Mouse (Mus musculus): ENCODE results near the gene Kifc3.
"Not testable (repeated sequence)": the region's sequence is repeated elsewhere in the genome, so short reads cannot be mapped to it uniquely, and the experiment has no call there.

The Kifc3 gene

DNA sequence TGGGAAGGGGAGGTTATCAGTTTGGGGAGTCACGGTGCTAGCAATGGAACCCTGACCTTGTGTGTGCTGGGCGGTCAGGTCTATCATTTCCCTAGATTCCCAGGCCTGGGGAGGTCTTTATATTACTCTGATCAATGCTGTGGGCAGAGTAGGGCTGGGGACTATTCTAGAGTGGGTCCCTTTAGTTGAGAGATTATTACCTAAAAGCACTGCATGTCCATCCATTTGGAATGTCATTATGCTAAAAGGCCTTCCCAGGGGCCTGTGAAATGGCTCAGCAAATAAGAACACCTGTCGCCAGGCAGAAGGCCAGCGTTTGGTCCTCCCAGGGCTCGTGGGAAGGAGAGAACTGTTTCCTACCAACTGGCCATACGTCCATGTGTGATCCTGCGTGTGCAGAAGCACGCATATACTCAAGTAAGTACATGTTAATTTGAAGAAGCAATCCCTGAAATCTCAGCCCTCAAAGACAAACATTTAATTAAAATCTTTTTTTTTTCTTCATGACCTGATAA is 499 bp downstream of the Kifc3 start:
- DNase-seq (ENCODE audit: low spot score), result no peak

DNA sequence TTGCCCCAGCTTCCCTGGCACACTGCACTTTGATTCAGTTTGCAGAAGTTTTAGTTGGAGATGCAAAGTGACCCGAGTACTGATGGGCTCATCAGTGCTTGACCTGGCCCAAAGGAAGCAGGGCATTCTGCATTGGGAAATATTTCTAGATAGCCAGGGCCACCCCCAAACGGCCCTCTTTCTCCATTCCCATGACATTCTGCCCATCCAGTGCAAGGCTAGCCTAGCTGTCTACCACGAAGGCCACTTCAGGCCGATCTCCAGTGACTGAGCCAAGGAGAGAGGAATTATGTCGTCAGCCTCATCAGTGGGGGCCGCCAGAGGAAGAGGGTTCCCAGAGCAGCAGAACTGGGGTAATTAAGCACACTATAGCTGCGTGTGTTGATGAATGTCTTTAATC is 1.1 kb downstream of the Kifc3 start:
- DNase-seq (ENCODE audit: low spot score), result no peak

DNA sequence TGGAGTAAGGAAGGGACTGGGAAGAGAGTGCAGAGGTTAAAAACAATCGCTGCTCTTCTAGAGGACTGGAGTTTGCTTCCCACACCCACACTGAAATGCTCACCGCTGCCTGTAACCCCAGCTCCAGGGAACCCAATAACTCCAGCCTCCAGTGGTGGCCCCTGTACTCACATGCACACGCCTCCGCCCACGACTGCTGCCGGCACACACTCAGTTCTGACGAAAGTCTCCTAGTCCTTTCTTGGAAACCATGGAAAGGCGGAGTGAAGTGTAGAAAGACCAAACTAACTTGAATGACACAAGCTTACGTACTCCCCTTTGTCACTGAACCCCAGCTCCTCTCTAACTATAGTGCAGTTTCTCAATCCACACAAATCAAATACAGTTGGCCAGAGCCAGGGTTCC is 2.6 kb downstream of the Kifc3 start:
- DNase-seq (ENCODE audit: low spot score), result no peak

DNA sequence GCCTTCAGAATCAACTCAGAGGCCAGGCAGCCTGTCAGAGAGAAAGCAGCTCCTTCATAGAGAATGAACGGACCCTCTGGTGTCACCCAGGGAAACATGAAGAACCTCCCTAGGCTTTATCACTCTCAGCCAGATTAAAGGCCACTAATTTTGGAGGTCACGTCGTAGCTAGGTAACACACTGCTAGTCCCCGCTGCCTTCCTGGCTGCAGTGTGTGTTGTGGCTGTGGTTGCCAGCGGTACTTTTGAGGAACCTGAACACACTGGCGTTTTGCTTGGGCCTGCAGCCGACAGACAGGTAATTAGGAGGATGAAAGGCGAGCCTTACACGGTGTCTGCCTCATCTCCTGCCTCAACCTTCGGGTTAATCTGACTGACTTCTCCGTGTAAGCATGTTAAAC is 6.9 kb downstream of the Kifc3 start:
- no peak for DNase-seq (ENCODE audit: low spot score)

DNA sequence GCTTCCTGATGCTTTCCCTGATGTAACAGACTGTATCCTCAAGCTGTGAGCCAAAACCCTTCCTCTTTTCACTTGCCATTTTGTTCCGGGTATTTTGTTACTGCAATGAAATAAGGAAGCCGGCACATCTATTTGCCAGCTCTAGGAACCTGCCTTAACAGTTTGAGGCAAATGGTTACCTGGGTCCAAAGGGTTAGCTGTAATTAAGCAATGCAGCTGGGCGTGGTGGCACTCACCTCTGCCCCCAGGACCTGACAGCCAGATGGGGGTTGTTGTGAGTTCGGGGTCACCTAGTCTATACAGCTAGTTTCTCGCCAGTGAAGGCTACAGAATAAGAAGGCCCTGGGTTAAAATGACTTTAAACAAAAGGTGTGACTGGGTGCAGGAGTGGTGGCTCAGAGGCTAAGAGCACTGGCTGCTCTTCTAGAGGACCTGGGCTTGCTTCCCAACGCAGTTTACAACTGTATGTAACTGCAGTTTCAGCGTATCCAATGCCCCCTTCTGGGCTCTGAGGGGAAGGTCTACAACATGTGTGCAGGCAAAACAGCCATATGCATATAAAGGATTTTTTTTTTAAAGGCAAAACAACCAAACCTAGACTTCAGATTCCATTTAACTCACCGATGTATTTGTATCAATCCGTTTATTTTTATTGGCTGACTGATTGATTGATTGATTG is 11.0 kb downstream of the Kifc3 start:
- no peak for DNase-seq (ENCODE audit: low spot score)

DNA sequence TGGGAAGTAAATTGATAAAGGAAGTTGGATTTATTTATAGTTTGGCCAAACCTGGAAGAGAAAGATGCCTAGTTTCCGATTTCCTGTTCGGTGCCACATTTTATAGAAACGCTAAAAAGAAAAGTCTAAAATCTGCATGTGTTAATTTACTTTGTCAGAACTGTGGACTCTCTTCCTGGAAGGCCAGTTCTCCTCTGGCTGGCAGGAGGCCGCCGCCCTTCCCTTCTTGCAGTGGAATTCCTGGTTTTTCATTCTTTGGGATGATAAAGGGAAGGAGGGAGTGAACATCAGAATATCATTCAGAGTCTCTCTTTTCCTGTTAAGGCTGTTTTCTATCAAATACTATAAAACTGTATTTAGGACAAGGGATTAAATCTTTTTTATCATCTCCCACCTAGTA is 15.0 kb downstream of the Kifc3 start:
- no peak for DNase-seq (ENCODE audit: low spot score)

DNA sequence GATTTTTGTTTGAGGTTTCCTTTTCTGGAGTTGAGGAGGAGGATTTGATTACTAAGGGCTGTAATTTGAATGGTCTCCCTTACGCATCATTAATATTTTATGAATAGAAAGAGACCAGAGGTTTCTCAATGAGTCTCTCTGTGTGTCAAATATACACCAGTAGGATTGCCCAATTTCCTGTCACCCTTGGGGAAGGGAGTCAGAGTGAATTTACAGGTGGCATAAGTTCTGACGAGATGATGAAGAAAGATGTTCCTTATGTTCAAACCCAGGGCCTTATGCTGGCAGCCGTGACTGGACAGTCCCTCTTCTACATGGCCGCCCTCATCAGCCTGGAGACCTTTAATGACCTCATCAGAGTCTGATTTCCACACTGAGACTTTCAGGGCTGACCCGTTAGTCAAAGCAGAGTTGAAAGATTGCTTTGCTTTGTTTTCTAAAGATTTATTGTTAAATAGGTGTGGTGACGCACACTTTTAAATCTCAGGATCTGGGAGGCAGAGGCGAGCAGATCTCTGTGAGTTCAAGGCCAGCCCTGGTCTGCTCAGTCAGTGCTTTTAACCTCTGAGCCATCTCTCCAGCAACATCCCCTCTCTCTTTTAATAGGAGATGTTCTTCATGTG is 16.6 kb downstream of the Kifc3 start:
- no peak for DNase-seq (ENCODE audit: low spot score)

DNA sequence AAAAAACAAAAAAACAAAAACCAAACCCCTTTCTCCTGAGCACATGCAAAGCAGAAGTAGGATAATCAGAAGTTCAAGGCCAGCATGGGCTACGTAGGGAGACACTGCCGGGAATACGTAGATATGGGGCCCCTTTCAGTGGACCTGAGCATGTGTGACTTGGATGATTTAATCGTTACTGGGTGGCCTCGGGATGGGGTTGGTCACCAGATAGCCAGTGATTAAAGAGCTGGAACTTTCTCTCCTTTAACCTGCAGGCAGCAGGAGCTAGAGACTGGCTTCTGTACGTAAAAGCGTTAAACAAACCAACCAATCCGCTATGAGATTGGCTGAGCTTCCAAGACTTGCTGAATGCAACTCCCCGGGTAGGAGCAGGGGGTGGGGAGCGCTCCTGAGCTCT is 17.5 kb downstream of the Kifc3 start:
- no peak for DNase-seq (ENCODE audit: low spot score)

DNA sequence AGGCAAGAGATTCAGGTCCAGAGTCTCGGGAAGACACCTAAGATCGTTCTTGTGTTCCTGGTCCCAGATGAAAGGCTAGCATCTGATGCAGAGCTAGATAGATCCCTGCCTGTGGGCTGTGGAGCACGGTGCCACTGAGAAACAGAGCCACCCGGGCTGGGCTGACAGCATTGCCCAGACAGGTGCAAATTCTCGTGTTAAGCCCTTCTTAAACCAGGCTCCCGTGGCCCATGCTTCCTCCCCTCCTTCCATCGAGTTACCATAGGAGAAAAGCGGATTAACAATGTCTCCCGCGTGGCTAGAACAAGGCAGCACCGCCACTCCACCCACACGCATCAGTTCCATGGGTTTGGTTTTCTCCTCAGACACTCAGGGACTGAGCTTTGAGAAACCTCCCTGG is 18.4 kb downstream of the Kifc3 start:
- DNase-seq (ENCODE audit: low spot score), result no peak

DNA sequence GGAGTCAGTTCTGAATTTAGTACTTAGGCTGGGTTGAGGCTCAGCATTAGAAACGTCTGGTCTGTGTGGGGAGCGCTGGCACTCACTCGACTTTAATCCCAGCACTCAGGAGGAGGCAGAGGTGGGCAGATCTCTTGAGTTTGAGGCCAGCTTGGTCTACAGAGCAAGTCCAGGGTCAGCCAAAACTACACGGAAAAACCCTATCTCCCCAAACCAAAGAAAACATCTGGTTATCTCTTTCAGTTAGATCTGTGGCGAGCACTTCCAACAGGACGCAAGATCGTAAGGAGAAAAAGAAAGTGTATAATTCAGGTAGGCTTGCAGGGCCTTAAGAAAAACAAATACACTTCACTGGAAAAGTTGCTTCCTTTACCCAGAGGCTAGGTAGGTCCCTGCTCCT is 20.8 kb downstream of the Kifc3 start:
- DNase-seq (ENCODE audit: low spot score), result no peak

DNA sequence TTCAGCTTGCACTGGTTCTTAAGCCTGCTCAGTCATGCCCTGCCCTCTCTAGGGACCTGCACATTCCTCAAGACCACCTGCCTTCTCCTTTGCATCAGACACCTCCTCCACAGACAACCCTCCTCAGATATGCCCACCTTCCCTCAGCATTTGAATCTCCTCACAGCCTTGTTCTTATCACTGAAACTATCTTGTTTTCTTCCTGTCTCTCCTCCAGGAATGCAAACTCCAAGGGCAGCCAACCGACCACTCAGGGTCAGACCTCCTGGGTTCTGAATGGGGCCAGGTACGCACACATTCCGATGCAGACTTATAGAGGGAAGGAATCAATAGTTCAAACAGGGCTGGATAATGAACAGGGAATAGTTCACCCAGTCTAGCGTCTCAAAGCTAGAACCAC is 24.4 kb downstream of the Kifc3 start:
- DNase-seq (ENCODE audit: low spot score), result no peak

DNA sequence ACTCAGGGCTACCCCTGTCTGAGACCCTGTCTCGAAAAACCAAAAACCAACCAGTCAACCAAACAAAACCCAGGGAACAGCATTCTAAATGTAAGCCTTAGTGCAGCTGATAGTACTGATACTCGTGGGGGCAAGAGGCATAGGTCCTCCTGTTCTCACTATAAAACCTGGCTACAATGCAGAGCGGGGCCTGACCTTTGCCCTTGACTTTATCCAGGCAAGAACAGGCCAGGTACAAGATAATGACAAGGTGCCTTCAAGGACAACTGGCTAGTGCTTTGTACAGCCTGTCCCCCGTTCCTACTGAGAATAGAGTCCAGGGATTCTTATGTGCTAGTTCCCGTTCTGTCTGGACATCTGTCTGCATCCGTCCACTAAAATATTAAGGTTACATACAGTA is 25.6 kb downstream of the Kifc3 start:
- DNase-seq (ENCODE audit: low spot score), result no peak

DNA sequence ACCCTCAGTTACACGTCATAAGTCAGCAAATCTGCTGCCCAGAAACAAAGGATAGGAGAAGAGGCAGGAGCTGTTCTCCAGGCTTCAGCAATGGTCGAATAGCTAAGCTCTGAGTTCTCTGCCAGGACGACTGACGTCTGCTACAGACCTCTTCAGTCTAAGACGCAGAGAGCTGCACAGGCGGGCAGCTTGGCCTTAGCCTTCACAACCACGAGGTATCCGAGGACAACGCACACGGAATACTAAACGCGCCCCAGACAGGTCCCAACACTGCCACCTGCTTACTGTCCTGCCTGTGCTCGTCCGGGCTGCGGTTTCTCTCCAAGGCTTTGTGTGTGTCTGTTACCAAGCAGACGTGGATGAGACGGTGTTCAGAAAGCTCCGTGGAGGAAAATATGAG is 26.8 kb downstream of the Kifc3 start:
- DNase-seq (ENCODE audit: low spot score), result peak; percentile 19

DNA sequence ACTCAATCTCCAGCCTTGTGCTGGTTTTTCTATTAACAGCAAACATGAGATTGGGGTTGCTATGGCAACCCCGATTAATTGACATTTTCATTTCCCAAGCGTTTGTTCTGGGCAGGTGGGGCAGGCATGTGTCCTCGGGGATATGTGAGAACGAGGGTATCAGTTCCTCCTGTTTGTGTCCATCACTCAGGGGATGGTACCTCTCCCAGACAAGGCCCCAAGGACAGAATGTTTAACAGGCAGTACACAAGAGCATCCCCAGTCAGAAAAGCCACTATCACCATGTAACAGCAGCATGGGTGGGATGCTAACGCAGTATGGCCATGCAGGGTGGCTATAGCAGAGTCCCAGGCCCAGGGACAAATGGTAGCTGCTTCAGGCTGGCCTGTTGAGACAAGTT is 27.3 kb downstream of the Kifc3 start:
- no peak for DNase-seq (ENCODE audit: low spot score)

DNA sequence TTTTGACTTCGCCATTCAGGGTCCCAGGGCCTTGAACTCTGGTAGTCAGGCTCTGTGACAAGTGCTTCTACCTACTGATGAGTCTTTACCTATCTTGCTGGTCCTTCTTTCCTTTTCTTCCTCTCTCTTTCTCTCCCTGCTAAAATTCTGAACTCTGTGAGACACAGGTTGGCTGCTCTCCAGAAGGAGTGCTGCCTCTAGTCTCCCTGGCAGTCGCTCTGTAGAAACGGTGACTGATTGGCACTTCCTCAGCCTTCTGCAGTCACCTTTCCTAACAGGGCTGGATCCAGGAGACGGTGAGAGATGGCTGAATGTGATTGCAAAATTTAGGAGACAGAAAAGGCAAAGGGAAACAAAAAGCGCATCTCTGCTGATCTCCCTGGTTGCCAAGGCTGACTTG is 30.2 kb downstream of the Kifc3 start:
- DNase-seq (ENCODE audit: low spot score), result no peak

DNA sequence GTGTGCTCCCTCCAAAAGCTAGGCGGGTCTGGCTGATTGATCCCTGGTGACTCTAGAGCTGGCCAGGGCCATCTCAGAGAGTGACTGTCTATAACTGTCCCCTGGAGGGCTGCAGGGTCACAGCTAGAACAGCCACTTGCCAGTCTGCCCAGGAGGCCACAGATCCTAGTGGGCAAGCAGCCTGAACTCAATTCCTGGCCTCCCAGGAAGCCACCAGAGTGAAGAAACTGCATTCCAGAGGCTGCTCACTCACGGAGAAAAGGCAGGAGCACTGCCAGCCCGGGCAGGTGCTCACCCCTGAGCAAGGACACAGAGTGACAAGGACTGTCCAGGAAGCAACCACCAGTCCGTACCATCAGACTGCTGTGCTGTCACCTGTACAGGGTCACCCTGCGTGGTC is 34.9 kb downstream of the Kifc3 start:
- DNase-seq (ENCODE audit: low spot score), result no peak

DNA sequence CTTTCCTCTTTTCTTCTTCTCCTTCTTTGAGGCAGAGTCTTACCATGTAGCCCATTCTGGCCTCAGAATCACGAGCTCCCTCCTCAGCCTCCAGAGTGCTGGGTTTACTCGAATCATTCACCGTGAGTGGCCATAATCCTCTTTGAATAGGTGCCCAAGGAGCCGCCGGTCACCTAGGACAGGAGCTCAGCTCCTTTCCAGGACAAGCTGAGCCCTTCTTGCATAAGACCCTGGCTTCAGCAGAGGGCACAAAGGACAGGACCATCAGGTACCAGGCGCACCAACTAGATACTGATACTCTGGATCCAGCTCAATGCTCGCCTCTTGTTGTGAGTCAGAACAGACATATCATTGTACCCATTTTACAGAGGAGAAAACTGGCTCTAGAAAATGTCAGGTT is 36.2 kb downstream of the Kifc3 start:
- no peak for DNase-seq (ENCODE audit: low spot score)

DNA sequence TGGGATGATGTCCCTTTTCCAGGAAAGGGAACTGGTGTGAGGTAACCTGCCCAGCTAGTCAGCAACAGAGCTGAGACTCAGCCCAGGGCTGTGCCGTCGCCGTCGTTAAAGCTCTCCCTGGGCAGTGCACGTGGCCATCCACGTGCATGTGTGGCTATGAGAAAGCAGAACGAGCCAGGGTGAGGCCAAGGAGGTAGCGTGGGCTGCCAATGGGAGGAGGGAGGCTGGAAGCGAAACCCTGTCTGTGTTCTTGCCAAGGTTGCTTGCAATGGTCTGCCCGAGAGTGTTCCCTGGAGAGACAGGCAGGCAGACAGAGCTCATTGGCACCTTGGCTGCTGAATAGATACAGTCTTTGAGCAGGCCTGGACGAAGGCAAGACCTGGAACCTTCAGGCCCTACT is 36.7 kb downstream of the Kifc3 start:
- no peak for DNase-seq (ENCODE audit: low spot score)

DNA sequence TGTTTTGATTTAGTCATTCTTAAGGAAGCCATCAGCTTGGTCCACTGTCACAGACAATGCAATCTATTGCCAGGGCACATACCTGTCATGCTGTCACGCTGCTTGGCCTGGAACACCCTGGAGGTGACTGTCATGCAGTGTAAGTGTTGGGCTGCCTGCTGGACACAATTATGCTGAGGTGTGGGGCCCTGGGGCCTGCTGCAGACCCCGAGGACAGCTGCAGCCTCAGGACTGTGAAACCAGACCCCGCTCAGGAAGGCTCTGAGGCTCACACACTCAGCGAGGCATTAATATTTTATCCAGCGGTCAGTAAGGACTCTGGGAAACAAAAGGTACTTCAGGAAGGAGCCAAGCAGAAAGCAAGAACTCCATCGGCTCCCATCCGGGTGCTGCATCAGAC is 38.1 kb downstream of the Kifc3 start:
- no peak for DNase-seq (ENCODE audit: low spot score)

DNA sequence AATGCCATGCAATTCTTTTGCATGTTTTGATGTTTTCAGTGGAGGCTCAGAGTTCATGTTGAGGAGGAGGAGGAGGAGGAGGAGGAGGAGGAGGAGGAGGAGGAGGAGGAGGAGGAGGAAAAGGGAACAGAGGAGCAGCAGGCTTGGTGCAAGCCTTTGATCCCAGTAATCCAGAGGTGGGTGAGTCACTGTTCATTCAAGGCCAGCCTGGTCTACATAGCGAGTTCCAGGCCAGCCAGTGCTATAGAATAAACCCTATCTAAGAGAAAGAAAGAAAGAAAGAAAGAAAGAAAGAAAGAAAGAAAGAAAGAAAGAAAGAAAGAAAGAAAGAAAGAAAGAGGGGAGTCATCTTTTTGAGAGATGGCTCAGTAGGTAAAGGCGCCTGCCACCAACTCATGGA is 38.6 kb downstream of the Kifc3 start:
- DNase-seq (ENCODE audit: low spot score), result not testable (repeated sequence)

DNA sequence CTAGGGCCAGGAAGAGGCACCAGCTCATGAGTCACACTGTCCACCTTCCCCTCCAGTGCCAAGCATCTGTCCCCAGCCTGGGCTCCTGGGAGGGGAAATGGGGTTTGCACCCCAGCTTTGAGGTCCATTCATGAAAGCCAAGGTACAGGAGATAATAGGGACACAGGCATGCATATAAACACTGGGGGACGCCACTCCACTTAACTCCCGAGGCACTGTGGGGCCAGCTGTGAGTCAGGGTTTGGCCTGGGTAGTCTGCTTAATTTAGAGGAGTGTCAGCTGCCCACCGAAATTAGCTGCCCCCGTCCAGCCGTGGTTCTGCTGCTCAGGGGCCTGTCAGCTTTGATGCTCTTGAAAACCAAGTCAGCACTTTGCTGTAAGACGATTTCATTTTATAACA is 39.8 kb downstream of the Kifc3 start:
- no peak for DNase-seq (ENCODE audit: low spot score)

DNA sequence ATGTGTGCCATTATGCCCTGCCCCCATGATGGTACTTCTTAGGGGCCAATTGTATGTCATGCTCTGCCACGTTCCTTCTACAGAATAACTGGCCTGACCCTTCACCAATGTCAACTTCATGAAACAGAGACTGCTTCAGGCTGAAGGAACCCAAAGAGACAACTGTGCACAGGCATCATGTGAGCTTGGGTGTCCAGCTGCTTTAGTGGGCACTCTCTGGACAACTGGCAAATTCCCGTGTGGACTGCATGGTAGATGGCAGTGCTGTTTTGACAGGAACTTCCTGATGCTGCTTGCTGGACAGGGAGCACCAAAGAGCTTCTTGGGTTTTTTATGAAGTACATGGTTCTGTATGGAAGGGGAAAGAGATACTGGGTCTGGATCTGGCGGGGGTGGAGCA is 43.3 kb downstream of the Kifc3 start:
- DNase-seq (ENCODE audit: low spot score), result no peak

DNA sequence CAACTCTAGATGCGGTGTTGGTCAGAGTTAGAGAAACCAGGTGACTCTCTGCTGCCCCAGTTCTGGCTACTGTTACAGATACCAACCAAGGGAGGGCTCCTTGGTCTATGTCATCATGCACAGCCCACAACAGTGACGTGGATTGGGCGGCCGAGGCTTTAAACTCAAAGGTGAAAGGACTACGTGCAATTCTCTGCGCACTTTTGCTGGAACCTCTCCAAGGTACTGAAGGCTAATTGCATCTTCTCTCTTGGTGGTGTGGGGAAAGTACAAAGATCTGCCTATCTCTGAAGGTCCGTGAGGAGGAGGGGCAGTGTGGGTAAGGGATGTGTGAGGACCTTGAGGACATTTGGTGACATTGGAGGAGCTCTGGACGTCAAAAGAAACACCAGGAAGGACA is 44.0 kb downstream of the Kifc3 start:
- no peak for DNase-seq (ENCODE audit: low spot score)

DNA sequence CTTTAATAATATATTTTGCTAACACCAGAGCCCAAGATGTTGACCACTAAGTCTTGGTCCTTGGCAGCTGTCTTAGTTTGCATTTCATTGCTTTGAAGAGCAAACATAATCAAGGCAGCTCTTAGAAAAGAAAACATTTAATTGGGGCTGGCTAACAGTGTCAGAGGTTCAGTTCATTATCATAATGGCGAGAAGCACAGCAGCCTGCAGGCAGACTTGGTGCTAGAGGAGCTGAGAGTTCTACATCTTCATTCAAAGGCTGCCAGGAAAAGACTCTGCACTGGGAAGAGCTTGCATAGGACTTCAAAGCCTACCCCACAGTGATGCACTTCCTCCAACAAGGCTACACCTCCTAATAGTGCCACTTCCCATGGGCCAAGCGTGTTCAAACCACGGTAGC is 45.5 kb downstream of the Kifc3 start:
- DNase-seq (ENCODE audit: low spot score), result no peak

All from left cerebral cortex, adult 11 months (tissue).